Mouse (Mus musculus) cerebellum, postnatal 36 days (tissue): ENCODE measurements around the gene 2310057N15Rik.
"Not testable (repeated sequence)": the region's sequence is repeated elsewhere in the genome, so short reads cannot be mapped to it uniquely, and the experiment has no call there.

Experiments
- DNase-seq, 2 experiments: peaks; one replicate each; pipeline ENCODE4 v3.0.0; 2021 to 2022; ENCODE audit warnings: mixed read lengths in 2 of 2

Gene 2310057N15Rik

GRCm38 (mm10) chr16:88774106-88774505, at the start of gene 2310057N15Rik:
TSS of gene 2310057N15Rik (minus strand) at chr16:88774206.
- no peak for DNase-seq

GRCm38 (mm10) chr16:88823736-88824135, 49.7 kb upstream of the 2310057N15Rik start:
- peak in 1 of 2 experiments; percentile 8 for DNase-seq

GRCm38 (mm10) chr16:88820066-88820465, 46.1 kb upstream of the 2310057N15Rik start, which contains the start of gene Krtap15:
TSS of gene Krtap15 (plus strand) at chr16:88820215.
- DNase-seq: peak in 1 of 2 experiments; percentile 1

- DNase-seq: peak; percentile 51 to 54
These were observed 37.8 kb upstream of the 2310057N15Rik start, which contains the start of gene Gm20741 for GRCm38 (mm10) chr16:88811827-88812226. TSS of gene Gm20741 (minus strand) at chr16:88812220.

- no peak for DNase-seq
These were observed 12.8 kb upstream of the 2310057N15Rik start for GRCm38 (mm10) chr16:88786786-88787185.

GRCm38 (mm10) chr16:88777596-88777995, 3.6 kb upstream of the 2310057N15Rik start, which contains the start of gene Gm5965:
TSS of gene Gm5965 (plus strand) at chr16:88777896.
- no peak for DNase-seq

- not testable (repeated sequence) for DNase-seq
These were observed 15.5 kb downstream of the 2310057N15Rik start, which contains the start of gene 2310034C09Rik for GRCm38 (mm10) chr16:88758547-88758946. TSS of gene 2310034C09Rik (plus strand) at chr16:88758847.

GRCm38 (mm10) chr16:88751535-88751934, 22.5 kb downstream of the 2310057N15Rik start, which contains the start of gene Krtap13:
TSS of gene Krtap13 (minus strand) at chr16:88751635.
- not testable (repeated sequence) for DNase-seq

GRCm38 (mm10) chr16:88747943-88748342, 26.1 kb downstream of the 2310057N15Rik start:
- no peak for DNase-seq

GRCm38 (mm10) chr16:88744750-88745340, 29.2 kb downstream of the 2310057N15Rik start:
- no peak for DNase-seq

- no peak for DNase-seq
These were observed 38.6 kb downstream of the 2310057N15Rik start for GRCm38 (mm10) chr16:88735391-88735790.

GRCm38 (mm10) chr16:88728812-88729275, 45.2 kb downstream of the 2310057N15Rik start, which contains the start of gene Krtap13-1:
TSS of gene Krtap13-1 (plus strand) at chr16:88728862.
- DNase-seq: peak; percentile 6 to 11
